Mouse (Mus musculus) adrenal gland, postnatal 36 days (tissue): ENCODE results near the gene Asic2. TPM values are rescaled to one million over a fixed set of nuclear protein-coding genes. Genes with fewer than 3 reads are reported as not detected.

ENCODE experiments used
- DNase-seq, 2 experiments: peaks; one replicate each; pipeline ENCODE4 v3.0.0; 2021; ENCODE audit warnings: mixed read lengths in 1 of 2
- total RNA-seq, 2 experiments: library from RNA; stranded (reverse); gene quantifications; 2 replicates each; pipeline ENCODE4 v1.2.3; 2021

Asic2 gene
- total RNA-seq, 2 experiments from 2014 or later: 1.7 TPM

GRCm38 (mm10) chr11:81611948-81612797, 356.1 kb downstream of the Asic2 start:
- peak in 1 of 2 experiments; percentile 32 for DNase-seq

DNA sequence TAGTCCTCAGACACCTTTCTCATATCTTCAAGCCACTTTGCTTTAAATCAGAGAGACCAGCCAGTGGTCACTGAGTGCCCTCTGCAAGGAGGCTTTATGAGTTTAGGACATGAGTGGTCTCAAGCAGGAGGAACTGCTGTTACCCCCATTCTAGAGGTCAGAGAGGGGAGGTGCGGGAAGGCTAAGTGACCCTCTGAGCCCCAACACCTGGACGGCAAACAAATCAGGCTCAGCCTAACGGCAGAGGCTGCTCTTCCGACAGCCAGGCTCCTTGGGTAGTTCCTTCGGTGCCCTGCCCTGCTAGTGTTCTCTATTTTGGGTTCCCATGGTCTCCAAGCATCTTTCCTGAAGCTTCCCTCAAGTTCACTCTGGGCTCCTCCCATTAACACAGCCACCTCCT, 357.8 kb downstream of the Asic2 start:
- no peak for DNase-seq

GRCm38 (mm10) chr11:81602971-81603370, 365.3 kb downstream of the Asic2 start:
- no peak for DNase-seq

DNA sequence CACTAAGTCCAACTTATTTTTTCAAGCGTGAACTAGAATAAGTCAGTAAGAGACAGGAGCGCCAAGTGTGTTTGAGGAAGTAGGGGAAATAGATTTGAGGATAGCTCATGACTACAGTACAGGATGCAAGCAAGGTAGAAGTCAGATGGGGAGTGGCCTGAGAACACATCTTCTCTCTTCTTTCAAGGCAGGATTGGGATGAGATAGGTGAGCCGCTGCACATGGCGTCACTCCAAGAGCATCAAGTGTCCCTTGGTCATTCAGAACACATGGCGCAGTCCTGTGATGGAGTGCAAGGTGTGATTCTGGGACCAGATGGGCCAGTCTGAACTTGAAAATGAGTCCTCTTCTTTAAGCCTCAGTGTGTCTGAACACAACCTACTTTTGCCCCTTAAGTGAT, 366.5 kb downstream of the Asic2 start:
- DNase-seq: no peak

GRCm38 (mm10) chr11:81597601-81598000, 370.7 kb downstream of the Asic2 start:
- DNase-seq: no peak

- DNase-seq: peak in 1 of 2 experiments; percentile 22
These were observed 373.0 kb downstream of the Asic2 start for GRCm38 (mm10) chr11:81595235-81595634.

- no peak for DNase-seq
These were observed 375.5 kb downstream of the Asic2 start for GRCm38 (mm10) chr11:81592776-81593175.

GRCm38 (mm10) chr11:81590911-81591310, 377.3 kb downstream of the Asic2 start:
- DNase-seq: no peak

- DNase-seq: peak; percentile 74 to 83
These were observed 379.6 kb downstream of the Asic2 start for GRCm38 (mm10) chr11:81588630-81589029.

- DNase-seq: no peak
These were observed 380.3 kb downstream of the Asic2 start for GRCm38 (mm10) chr11:81587942-81588341.

DNA sequence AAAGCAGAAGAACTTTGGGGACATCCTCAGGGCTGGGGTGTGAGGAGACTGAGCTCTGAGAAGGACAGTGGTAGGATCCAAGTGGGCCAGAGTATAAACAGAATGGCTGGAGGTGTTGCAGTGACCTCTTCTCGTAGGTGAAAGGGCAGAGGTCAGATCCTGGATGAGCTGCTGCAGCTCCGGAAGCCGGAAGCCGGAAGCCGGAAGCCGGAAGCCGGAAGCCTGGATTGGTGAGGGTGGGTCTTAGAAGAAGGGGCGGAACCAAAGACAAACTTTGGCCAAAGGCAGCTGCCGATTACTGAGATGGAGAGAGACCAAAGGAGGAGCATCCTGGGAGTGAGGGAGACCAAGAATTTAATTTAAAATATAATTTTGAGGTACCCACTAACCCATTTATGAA, 381.1 kb downstream of the Asic2 start:
- DNase-seq: no peak

DNA sequence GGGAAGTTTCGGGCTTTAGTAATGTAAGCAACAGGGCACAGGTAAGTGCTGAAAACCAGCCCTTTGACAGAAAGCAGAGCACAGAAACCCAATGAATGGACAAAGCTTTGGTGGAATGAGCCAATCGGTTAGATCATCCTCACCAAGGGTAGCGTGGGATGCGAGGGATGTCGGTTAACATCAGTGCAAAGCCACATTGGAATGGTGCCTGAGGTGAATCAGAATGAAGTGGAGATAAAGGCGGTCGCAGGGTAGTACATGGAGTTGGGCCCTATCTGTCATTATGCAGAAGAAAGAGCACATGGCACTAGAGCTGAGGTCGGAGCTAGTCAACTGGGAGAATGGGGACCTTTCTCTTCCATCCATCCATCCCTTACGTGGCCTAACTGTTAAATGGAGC, 383.8 kb downstream of the Asic2 start:
- no peak for DNase-seq

DNA sequence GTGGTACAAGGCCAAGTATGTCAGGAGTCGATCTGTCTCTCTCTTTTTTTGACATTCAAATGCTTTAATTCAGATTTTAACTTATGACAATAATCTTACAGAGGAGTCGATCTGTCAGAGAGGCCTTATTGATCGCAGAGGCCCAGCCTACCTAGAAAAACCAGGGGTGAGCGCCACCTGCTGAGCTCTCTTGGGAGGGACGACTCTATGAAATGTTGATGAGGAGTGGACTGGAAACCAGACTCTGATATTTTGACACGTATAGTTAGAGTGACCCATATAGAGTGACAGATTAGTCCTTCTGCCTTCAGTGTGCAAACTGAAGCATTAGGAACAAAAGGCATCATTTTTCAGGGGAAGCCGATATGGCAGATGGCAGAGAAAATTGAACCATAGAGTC, 385.1 kb downstream of the Asic2 start:
- DNase-seq: no peak

DNA sequence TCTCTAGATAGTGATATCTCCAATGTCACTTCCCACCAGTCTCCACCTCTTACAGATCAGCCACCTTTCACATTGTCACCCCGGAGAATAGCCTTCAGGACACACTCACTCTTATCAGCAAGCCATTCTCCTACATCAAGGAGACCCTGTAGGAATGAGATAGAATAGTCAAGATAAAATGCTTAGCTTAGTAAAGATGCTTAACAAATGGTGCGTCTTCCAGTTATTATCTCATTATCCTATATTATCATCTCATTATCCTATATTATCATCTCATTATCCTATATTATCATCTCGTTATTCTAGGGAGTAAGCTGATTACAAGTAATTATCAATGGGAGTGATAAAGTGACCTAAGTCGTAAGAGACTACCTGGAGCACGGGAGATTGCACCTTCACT, 386.1 kb downstream of the Asic2 start:
- no peak for DNase-seq

DNA sequence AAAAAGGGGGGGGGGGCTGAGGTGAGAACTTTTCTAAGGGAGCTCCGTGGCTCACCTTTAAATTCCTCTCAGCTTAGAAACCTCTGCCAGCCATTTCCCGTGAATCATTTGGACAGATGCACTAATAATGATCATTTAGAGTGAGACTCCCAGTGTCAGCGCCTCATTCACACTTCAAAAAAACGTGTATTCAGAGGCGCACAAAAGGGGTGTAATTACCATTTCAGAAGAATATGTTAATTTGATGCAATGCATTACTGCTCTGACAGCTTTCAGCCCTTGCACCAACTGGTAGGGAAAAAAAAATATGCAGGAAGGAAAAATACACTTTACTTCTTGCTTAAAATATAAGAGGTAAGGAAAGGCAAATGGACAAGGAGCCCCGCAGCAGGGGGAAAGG, 388.5 kb downstream of the Asic2 start:
- DNase-seq: no peak

DNA sequence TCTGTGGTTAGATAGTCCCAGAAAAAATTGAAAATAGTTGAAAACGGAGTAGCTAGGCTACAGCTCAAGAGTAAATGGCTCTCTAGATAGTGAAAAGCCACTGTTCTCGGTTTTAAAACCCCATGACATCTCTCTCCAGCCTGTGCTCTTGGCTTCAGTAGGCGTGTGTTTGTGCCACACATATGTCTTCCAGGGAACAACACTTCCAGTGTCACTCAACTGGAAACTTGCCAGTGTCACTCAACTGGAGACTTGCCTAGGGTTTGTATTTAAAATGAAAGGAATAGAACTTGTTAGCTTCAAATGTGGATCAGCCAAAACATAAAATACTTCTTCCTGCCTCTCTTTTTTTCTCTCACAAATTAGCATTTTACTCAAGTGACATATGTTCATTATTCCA, 397.9 kb downstream of the Asic2 start:
- no peak for DNase-seq

DNA sequence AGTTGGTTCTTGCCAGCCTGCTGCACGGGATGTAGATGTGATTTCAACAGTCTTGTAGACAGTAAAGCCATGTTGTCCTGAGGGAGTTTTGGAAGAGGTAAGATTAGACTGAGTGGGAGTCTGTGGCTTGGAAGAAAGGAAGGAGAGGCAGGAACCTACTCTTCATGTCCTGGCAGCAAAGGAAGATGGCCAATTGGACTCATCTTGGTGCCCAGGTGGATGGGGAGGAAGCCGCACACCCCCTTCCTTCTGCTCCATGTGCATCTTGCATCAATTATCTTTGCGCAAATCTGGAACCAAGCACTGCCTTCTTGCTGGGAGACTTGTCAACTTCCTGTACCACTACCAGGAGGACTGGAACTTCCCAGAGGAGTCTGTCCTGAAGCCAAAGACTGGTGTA, 403.4 kb downstream of the Asic2 start:
- DNase-seq: no peak

DNA sequence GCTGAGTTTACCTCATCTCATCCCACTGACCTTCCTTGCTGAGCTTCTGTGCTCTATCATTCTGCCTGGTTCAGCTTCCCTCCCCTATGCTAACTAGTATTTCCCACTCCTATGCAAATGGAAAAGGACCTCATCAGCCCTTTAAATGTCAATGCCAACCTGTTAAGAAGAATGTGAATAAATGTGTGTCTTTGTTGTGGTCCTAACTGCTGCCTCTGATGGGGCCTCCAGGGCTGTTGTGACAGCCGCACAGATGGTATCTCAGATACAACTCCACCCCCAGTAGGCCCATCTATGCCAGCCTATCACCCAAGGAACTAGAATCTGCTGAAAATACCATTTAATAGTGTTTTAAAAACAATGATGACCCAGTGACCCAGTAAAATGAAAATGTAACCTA, 407.9 kb downstream of the Asic2 start:
- no peak for DNase-seq

- DNase-seq: no peak
These were observed 425.1 kb downstream of the Asic2 start for GRCm38 (mm10) chr11:81543189-81543588.

GRCm38 (mm10) chr11:81535121-81535717, 433.0 kb downstream of the Asic2 start:
- DNase-seq: no peak

DNA sequence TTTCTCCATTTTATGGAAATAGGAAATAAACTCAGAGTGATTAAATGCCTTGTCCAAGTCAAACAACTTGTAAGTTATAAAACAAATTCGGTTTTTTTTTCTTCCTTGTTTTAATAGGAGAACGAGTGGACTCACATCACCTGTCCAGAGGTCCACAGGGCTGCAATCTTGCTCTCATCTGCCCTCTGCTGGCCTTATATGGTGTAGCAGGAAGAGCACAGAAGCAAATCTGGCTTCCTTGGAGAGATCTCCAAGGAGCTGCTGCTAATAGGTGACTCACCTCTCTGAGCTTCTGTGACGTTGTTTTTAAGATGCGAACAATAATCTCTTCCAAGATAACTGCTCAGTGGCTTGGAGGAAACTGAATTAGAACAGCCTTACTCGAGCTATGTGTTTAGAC, 433.6 kb downstream of the Asic2 start:
- DNase-seq: peak; percentile 50 to 53

GRCm38 (mm10) chr11:81531906-81532305, 436.4 kb downstream of the Asic2 start:
- peak in 1 of 2 experiments; percentile 9 for DNase-seq

DNA sequence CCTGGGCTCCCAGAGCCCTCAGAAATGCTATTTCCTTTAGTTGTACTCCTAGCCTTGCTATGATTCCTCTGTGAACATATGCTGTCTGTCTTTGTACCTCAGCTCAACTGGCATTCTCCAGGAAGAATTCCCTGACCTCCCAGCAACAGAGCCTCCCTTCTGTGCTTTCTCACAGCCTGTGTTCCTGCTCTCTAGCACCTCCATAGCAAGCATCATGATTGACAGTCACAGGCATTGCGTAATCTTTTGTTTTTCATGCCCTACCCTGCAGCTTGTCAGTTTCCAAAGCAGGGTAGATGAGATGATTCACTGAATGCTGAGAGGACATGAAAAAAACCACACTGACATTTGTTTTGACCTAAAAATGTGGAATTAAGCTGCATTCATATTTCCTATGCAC, 445.3 kb downstream of the Asic2 start:
- no peak for DNase-seq

DNA sequence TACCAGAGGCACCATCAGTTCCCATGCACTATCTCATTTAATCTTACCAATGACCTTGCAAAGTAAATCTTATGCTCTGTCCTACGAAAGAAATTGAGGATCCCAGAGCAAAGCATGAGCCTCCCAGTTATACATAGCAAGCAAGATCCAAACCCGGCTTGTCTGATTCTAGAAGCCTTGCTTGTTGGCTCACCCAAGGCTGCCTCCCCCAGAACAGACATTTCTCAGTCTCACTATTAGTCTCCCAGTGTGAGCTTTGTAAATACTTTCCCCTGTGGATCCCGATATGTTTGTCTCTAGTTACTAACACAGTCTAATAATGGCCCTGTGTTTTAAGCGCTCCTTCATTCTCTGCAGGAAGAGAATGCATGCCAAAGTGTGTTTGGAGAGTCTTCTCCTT, 446.4 kb downstream of the Asic2 start:
- DNase-seq: no peak
